Mouse (Mus musculus) Muller cell, postnatal 12 days (primary cell): ENCODE data around the gene Slc47a2.
"Not testable (repeated sequence)": the region's sequence is repeated elsewhere in the genome, so short reads cannot be mapped to it uniquely, and the experiment has no call there.

Source experiments
- DNase-seq: peaks from one replicate; pipeline ENCODE4 v3.0.0-alpha.2; 2015; ENCODE audit errors: inconsistent ontology term

Slc47a2 gene

DNA sequence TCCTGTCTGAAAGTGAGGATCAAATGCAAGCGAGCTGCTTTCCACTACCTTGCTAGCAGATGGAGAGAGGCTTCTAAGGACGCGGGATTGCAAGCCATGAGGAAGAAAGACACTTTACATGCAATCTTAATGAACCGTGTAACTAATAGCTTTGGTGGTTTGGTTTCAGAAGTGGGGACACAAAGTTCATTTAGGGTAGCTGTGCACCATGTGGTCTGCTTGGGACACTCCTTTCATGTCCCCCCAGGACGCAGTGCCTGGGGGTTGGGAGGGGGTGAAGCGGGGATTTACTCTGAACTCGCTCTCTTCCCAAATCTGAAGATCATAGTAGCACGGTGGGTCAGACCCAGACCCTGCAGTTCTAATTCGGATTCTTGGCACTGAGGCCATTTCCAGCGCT is 689 bp downstream of the Slc47a2 start:
- no peak for DNase-seq

DNA sequence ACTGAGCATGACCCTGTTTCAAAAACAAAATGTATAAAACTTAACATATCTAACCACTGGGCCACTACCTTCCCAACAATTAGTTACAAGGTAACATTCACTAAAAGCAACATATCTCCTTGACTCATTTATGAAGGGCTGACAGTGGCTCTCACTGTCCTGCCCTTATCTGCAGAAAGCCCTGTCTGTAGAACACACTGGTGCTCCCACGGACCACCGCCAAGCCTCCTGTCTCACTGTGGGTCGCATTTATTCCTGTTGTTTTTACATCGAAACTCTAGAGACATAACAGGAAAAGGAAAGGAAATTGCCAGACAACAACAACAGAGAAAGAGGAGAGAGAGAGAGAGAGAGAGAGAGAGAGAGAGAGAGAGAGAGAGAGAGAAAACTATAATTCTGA is 1.4 kb downstream of the Slc47a2 start:
- DNase-seq = no peak

DNA sequence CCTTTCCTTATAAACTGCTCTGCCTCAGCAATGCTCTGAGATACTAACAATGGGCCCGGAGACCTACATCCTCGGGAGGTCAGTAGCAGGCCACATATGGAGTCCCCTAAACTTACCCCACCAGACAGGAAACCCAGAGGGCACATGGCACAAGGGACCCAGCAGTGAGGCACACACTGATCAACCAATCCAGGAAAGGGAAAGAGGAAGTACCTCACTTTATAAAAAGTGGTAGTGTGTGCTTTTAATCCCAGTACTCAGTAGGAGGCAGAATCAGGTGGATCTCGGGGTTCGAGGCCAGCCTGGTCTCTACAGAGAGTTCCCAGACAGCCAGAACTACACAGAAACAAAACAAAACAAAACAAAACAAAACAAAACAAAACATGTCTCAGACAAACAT is 2.3 kb downstream of the Slc47a2 start:
- no peak for DNase-seq

DNA sequence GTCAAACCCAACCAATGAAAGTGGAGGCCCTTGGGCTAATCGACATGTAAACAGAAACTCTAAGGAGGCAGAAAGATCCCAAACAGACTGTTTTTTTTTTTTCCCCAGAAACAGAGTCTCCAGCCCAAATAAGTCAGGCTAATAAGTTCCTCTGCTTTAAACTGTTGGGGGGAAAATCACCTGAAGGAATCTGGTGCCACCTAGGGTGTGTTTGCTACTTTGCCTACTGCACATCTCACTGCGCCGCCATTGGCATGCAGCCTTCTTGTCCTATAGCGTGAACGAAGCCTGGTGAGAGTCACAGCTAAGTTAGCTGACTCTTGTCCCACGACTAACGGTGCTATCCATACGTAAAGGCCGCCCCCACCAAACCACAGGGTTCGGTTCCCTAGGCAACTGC is 5.1 kb downstream of the Slc47a2 start:
- no peak for DNase-seq

DNA sequence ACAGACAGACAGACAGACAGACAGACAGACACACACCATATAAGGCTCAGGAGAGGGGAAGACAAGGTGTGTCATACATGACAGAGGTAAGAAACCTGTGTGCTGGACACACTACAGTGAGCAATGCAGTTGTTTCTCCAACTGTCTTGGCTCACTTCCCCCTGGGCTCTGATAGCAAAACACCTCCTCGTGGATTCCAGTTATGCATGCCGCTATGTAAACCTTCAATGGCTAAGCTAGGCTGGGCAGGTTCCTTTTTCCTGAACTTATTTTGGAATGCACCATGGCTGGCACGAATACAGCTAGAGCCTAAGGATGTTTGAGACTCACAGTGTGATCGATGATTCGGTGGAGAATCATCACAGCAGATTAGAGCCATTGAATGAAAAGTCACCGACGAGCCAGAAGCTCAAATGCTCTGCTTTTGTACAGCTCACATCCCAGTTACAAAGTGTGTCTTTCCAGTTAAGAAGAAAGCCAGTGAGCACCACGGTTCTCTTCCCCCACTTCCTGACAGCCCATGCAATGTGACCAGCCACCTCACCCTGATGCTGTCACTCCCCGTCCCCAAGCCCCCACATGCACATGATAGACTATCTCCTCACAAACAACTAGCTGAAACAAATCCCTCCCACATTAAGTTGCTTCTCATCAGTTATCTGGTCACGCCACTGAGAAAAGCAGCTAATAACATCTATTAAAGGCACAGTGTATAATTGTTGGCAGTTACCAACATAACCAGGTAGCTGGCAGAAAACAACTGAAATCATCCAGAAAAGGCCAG is 21.6 kb downstream of the Slc47a2 start:
- peak; percentile 37 for DNase-seq

DNA sequence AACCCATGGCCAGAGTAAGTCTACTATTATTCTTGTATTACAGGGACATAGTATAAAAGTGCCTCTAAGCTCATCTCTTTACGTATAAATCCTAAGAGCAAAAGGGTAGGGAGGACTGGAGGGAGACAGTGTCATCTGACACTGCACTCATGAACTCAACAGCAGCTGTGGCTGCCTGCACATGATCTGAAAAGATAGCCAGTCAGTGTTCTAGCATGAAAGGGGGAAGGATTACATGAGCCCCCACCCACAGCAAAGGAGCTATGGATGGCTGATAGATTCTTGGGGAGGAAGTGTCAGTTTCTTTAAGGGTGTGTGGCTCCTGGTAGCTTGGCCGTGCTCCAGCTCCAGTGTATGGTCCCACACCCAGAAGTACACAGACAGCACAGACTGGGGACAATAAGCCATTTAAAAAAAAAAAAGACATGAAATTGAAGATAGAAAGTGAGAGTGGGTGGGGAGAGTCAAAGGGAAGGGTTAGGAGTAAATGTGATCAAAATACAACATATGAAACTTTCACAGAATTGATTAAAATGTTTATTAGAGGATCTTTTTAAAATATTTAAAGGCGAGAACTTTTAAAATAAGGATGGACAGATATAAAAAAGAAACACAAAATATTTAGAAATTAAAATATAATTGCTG is 22.6 kb downstream of the Slc47a2 start:
- no peak for DNase-seq

DNA sequence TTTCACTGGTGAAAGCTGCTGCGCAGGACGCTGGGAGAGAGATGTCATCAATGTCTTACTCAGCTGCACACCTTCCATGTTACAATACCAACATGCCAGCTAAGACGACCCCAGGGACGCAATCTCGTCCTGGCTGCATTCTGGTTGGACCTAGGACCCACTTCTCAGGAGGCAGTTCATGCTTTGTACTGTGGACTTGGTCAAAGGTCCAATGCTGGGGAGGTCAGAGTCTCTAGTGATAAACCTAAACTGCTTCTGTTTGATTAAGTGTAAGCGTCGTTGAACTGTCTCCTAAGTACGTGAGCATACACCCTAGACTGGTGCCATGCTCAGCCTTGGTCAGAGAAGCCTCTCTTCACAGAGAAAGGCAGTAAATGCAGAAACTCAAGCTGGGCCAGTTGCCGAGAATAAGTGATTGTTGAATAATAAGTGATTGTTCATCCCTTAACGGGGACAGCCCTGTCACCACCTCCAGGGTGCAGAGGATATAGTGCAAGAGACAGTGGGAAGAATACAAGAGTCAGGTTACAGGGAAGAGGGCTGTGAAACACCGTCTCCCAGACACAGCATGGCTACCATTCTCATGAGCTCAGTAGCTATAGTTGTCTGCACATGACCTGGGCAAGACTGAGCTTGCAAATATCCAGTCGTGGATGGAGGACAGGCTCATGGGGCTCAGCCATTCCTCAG is 23.3 kb downstream of the Slc47a2 start:
- DNase-seq = no peak

DNA sequence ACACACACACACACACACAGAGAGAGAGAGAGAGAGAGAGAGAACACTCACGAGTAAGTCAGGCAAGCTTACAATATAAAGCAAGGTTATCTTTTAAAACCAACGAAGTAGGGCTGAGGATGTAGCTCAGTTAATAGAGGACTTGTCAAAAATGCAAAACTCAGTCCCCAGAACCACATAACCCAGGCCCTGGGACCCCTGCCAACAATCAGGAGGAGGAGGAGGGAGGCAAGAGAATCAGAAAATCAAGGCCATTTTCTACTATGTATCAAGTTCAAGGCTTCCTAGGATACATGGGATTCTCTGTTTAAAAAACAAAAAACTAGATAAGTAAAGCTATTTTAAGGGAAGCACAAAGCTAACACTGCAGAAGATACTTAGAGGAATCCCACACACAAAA is 25.8 kb downstream of the Slc47a2 start:
- peak; percentile 24 for DNase-seq

DNA sequence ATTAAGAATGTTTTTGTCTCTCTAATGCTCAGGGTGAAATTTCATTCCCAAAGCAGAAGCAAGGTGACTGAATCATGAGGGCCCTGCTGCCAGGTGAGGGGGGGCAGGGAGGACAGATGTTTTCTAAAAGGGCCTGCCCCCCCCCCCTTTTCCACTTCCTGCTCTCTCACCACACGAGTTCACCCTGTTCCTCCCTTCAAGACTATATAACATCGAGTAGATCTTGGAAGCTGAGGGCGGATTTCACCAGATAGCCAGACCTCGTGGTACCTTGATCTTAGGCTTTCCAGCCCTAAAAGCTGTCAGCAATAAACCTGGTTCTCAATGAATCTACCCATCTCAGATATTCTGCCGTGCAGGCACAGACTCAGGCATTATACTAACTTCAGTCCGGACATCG is 32.3 kb downstream of the Slc47a2 start:
- no peak for DNase-seq

DNA sequence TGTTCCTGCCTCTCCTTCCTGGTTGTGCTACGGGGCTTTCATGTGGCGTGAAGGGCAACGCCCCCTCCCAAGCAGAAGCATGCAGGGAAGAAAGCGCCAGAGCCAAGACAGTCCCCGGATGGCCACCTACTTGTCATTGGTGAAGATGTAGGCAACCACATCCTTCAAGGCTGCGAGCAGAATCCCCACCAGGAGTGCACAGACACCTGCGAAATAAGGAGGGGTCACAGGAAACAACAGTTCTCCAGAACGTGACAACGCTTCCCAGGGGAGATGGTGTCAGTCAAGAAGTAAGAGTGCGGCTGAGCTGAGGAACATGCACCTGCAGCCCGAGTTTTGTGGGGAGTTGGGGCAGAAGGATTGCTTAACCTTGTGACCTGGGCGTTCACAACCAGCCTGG is 32.8 kb downstream of the Slc47a2 start:
- no peak for DNase-seq

DNA sequence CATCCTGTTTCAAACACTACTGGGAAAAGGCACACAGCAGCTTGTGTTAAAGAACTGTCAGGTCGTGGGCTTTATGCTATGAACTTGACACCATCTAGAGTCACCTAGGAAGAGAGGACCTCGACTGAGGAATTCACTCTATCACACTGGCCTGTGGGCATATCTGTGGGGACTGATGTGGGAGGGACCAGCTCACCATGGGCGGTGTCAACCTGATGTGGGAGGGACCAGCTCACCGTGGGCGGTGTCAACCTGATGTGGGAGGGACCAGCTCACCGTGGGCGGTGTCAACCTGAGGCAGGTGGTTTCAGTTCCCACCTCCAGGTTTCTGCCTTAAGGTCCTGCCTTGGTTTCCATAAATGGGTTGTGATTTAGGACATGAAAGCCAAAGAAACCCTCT is 34.9 kb downstream of the Slc47a2 start:
- DNase-seq = no peak

DNA sequence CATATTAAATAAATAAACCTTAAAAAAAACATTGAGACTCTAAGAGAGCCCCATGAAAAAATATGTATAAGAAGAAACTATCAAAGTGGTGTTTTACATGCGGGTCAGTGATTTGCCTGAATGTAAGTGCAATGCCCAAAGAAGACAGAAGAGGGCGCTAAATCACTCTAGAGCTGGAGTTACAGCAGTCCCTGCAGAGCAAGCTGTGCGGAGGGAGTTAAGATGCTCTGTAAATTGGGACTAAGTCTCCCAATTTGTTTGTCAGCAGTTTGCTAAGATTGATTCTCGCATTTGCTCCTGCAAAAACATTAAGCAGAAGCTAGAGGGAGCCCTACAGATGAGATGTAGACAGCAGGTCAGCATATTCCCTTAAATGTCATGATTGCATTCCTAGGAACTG is 37.3 kb downstream of the Slc47a2 start:
- DNase-seq = no peak

DNA sequence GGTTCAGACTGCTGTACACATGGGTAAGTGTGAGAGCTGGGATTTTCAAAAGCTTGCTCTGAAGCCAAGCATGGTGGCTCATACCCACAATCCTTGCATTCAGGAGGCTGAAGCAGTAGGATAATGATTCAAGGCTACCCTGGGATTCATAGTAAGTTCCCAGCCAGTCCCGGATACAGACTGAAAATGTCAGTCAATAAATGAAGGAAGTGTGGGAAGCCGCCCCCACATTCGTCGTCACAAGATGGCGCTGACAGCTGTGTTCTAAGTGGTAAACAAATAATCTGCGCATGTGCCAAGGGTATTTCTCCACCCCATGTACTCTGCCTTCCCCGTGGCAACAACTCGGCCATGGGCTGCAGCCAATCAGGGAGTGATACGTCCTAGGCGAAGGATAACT is 38.1 kb downstream of the Slc47a2 start:
- DNase-seq = not testable (repeated sequence)

DNA sequence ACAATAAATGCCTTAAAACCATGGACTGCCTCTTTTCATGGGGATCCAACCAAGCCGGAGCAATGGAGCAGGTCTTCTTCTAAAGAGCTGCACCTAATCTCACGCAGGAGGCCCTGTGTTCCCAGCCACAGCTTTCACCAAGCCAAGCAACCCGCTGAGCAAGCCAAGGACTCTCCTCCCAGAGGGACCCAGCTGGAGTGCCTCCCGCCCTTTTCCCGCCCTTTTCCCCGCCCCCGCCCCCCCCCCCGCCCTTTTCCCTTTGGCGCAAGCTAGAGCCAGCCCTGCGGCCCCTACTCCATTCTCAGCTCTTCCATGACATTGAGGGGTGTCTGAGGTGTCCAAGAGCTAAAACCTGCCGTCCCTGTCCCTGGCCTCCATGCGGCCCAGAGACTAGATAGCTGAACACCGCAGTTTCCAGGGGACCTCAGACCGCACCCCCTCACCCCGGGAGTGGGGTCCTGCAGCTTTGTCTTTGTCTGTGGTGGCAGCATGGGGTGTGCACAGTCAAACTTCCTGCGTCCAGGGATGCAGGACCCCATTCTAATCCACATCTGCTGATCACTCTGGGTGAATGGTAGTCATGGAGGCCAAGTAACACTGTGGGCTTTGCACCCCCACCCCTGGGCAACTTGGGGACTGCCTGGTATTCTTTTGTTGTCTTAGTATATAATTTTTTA is 41.8 kb downstream of the Slc47a2 start:
- DNase-seq = no peak

DNA sequence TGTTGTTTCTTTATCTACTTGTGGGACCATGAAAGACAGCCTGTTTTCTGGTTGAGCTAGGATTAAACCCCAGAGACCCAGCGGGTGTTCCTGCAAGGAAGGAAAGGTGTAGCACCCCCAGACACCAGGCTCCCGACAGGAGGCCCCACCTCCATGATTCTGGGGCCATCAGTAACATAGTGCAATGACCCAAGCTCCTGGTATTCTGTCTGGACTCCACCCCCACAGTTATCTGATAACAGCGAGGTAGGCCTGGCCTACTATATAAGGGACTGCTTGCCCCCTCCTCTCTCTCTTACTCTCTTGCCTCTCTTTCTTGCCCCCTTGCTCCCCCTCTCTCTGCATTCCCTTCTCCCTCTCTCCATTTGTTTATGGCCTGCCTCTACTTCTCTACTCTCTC is 42.5 kb downstream of the Slc47a2 start:
- no peak for DNase-seq

DNA sequence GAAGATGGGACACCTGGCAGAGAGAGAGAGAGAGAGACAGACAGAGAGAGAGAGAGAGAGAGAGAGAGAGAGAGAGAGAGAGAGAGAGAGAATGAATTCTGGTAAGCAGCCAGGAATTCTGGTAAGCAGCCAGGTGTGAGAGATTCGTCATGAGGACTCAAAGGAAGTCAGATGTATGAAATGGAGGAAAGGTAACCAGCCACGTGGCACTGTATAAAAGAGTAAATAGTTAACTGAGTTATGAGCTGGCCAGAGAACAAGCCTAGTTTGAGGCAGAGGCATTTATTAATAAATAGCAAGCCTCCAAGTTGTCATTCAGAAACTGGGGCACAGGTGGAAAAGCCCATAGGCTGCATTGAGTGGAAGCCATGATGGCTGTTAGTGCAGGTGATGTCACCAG is 44.8 kb downstream of the Slc47a2 start:
- no peak for DNase-seq

DNA sequence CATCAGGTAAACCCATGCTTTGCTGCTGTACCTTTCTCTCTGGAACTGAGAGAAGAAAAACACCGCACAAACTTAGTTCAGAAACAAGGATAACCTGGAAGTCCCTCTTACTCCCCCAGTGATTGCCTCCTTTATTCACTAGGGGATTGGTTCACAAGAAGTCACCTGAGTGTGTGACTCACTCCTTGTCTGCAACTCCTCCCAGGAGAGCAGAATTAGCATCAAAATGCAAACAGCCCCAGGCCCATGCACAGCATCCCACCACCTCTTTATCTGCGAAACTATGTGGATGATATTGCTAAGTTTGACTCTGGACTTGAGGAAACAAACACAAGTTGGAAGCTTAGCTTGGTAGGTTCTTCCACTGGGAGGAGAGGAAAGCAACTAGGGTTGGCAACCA is 45.3 kb downstream of the Slc47a2 start:
- no peak for DNase-seq

DNA sequence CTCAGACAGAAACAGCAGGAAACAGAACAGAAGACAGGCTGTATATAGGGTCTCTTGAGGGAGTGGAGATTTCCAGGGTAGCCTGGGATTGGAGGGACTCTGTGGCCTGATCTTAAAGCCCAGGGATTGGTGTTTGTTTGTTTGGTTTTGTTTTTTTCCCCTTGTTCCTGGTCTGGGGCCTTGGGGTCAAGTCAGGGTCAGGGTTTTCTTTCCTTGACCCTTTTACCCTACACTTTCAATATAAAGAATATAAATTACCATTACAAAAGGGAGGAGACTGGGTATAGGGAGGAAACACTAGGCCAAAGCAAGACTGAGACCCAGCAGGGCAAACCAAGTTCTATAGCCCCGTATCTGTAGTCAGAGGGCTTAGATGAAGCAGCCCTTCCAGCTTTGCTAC is 46.1 kb downstream of the Slc47a2 start:
- DNase-seq = no peak

DNA sequence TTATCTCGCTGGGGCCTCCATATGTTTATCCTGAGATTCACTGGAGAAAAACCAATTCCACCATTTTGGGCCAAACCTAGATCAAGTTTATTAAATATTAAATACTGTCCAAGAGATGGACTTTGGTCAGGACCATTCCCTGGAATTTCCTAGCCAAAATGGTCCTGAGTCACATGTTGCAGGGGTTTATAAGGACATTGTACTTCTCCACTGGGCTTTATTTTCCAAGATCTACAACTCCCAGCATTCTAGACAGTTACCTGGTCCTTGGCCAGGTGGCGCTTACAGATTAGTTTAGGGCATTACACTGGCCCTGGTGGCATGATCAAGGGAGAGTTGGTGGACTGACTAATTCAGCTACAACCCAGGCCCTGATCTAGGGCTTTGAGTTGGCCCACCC is 47.1 kb downstream of the Slc47a2 start:
- DNase-seq = no peak

DNA sequence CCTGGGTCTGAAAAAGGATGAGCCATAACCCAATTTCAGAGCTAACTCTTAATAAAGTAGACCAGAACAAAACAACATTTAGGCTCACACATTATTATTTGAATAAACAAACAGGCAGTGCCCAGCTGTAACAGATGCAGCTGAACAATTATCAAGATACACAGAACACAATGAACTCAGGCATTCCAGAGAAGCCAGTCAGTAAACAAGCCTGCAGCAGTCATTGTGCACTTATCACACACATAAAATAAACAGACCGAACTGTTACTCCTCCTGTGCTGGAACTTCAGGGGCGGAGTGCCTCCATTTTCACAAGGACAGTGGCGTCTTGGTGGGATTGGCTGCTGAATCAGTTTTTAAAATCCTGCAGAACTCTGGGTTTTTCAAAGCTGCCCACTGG is 48.2 kb downstream of the Slc47a2 start:
- DNase-seq = no peak

DNA sequence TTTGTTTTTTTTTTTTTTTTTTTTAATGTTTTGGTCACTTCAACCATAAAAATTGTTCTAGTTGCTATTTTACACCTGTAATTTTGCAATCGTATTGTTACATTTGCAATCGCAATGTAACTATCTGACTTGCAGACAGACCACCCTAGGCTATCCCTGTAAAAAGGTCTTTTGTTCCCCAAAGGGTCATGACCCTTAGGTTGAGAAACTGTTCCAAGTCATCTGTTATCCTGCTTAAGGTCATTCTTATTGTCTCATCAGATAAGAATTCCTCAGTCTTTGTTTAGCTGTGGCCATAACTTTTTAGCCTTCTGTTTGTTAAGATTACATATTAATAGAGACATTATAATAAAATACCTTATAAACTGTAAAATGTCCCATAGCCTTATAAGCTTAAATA is 49.4 kb downstream of the Slc47a2 start:
- no peak for DNase-seq

DNA sequence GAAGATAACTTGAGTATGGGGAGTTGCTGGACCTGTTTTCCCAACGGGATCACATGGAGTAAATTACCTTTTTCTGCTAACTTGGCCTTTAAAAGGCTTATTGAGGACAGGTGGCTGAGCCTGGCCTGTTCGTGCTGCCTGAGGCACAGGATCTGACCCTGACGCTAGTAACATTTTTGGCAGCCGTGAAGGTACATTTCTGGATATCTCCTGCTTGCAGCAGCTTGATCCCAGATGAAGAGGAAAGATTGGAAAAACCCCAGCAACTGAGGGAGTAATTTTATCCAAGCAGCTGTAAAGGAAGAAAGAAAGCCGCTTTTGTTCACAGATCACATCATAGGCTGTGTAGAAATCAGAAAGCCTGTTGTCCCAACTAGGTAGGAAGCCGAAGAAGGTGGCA is 58.3 kb downstream of the Slc47a2 start:
- no peak for DNase-seq
